8 mouse cellular contexts compared by ENCODE assay signal in genomic region chr8:128653642-128654364, GRCm38 (mm10). TPM values are rescaled to one million over a fixed set of nuclear protein-coding genes. Genes with fewer than 3 reads are reported as not detected.
DNase-seq lines count a peak whose midpoint lies in the region; ATAC-seq and TF ChIP-seq lines count a peak whose summit lies in the region.

No protein-coding gene starts in this region.

- no peaks in the 10 kb centered on the region for H3K27me3 ChIP-seq in lung, embryonic 14.5 days (ENCODE audit: insufficient read depth, low read length)
- H3K27me3 ChIP-seq in forebrain, postnatal 0 days (ENCODE audit: insufficient read depth, low read length), result no peaks in the 10 kb centered on the region
- H3K27me3 ChIP-seq in intestine, postnatal 0 days (replicated peaks; ENCODE audit: control insufficient read depth, insufficient read depth, low read length), result no peaks in the 10 kb centered on the region
- H3K27me3 ChIP-seq in myocyte (ENCODE audit: control insufficient read depth, insufficient read depth, insufficient read length), result no peaks in the 10 kb centered on the region

- WGBS in lung, embryonic 14.5 days, result 23% methylated on average over 5 of the region's 5 CpGs
- WGBS in forebrain, postnatal 0 days, result 21% methylated on average over 5 of the region's 5 CpGs
- 38% methylated on average over 5 of the region's 5 CpGs for WGBS in intestine, postnatal 0 days

- peak overlapping the region; percentile 19; the same call in 1 of the 2 replicates for H3K4me3 ChIP-seq in lung, embryonic 14.5 days (ENCODE audit: low read depth, low read length)
- no peak overlapping the region for H3K4me3 ChIP-seq in forebrain, postnatal 0 days (ENCODE audit: low read depth, low read length)
- H3K4me3 ChIP-seq in intestine, postnatal 0 days (ENCODE audit: low read depth, low read length), result no peak overlapping the region
- peak overlapping the region; percentile 2 for H3K4me3 ChIP-seq in myocyte

- peak overlapping the region; percentile 98 for H3K27ac ChIP-seq in lung, embryonic 14.5 days (ENCODE audit: low read depth)
- no peak overlapping the region; the same call in 1 of the 2 replicates for H3K27ac ChIP-seq in forebrain, postnatal 0 days (ENCODE audit: low read depth, low read length)
- H3K27ac ChIP-seq in intestine, postnatal 0 days (ENCODE audit: low read depth, low read length), result peak overlapping the region; percentile 81

- peaks cover 3% of the 10 kb centered on the region; the same call in 1 of the 2 replicates for H3K9me3 ChIP-seq in lung, embryonic 14.5 days (ENCODE audit: low read depth, low read length)
- no peaks in the 10 kb centered on the region for H3K9me3 ChIP-seq in forebrain, postnatal 0 days (ENCODE audit: low read length)
- peaks cover 3% of the 10 kb centered on the region; the same call in 1 of the 2 replicates for H3K9me3 ChIP-seq in intestine, postnatal 0 days (ENCODE audit: control insufficient read depth)

- peak overlapping the region; percentile 35 for H3ac ChIP-seq in myocyte (ENCODE audit: control insufficient read depth, insufficient read length)

- peak overlapping the region; percentile 60 for H3K4me2 ChIP-seq in lung, embryonic 14.5 days
- peak overlapping the region; percentile 64 for H3K4me2 ChIP-seq in forebrain, postnatal 0 days (ENCODE audit: low read depth)
- H3K4me2 ChIP-seq in intestine, postnatal 0 days (replicated peaks; ENCODE audit: low read depth), result peak overlapping the region; percentile 59; the same call in 1 of the 2 replicates
- peak overlapping the region; percentile 94 for H3K4me2 ChIP-seq in myocyte (ENCODE audit: low read depth)

- no peak for TF ChIP-seq CTCF in lung, embryonic 14.5 days (IDR thresholded peaks at IDR 0.05; ENCODE audit: low read depth)
- TF ChIP-seq CTCF in forebrain, postnatal 0 days (IDR thresholded peaks at IDR 0.05; ENCODE audit: low read depth), result no peak
- TF ChIP-seq CTCF in intestine, postnatal 0 days (IDR thresholded peaks at IDR 0.05; ENCODE audit: low read depth), result no peak

- H3K4me1 ChIP-seq in lung, embryonic 14.5 days (ENCODE audit: insufficient read depth), result 0 out of 2 replicates have a peak, but pooled peaks cover 5% of the 10 kb centered on the region
- peaks cover 5% of the 10 kb centered on the region; the same call in 1 of the 2 replicates for H3K4me1 ChIP-seq in forebrain, postnatal 0 days (ENCODE audit: insufficient read depth)
- 0 out of 2 replicates have a peak, but pooled peaks cover 3% of the 10 kb centered on the region for H3K4me1 ChIP-seq in intestine, postnatal 0 days (replicated peaks; ENCODE audit: control insufficient read depth, insufficient read depth, low read length)

- no peaks in the 10 kb centered on the region for H3K36me3 ChIP-seq in lung, embryonic 14.5 days (ENCODE audit: insufficient read depth)
- H3K36me3 ChIP-seq in forebrain, postnatal 0 days (ENCODE audit: insufficient read depth), result no peaks in the 10 kb centered on the region
- no peaks in the 10 kb centered on the region for H3K36me3 ChIP-seq in intestine, postnatal 0 days (ENCODE audit: control insufficient read depth, insufficient read depth)
- no peaks in the 10 kb centered on the region for H3K36me3 ChIP-seq in myocyte (ENCODE audit: control insufficient read depth, insufficient read depth)

- H3K9ac ChIP-seq in lung, embryonic 14.5 days, result peak overlapping the region; percentile 38; the same call in 1 of the 2 replicates
- H3K9ac ChIP-seq in forebrain, postnatal 0 days, result peak overlapping the region; percentile 39; the same call in 1 of the 2 replicates
- no peak overlapping the region for H3K9ac ChIP-seq in intestine, postnatal 0 days (ENCODE audit: low read depth, low read length)

- DNase-seq in lung, embryonic 14.5 days, result peak; percentile 70
- no peak for DNase-seq in lung, postnatal 36 days
- DNase-seq in forebrain, postnatal 0 days, result no peak
- DNase-seq in spleen, adult 12 weeks (ENCODE audit: low spot score), result no peak
- no peak for DNase-seq in testis, postnatal 14 days (ENCODE audit: low spot score)

- peak; percentile 6 for ATAC-seq in lung, embryonic 14.5 days (ENCODE audit: insufficient read depth)
- ATAC-seq in forebrain, postnatal 0 days, result no peak
- ATAC-seq in intestine, postnatal 0 days, result peak; percentile 32; the same call in 1 of the 2 replicates
- no peak for ATAC-seq in megakaryocyte progenitor cell, adult 5-6 weeks (replicated peaks; ENCODE audit: poor library complexity)

- H3K79me2 ChIP-seq in myocyte (ENCODE audit: control insufficient read depth, insufficient read depth), result no peaks in the 10 kb centered on the region

- TF ChIP-seq POLR2A in myocyte (IDR thresholded peaks at IDR 0.05; ENCODE audit: insufficient read length, low read depth), result no peak

TF ChIP-seq in myocyte, 11 proteins besides CTCF, POLR2A, EP300 and RAD21:
- no peak for TF ChIP-seq POLR2AphosphoS2 (IDR thresholded peaks at IDR 0.05; ENCODE audit: insufficient read length, low read depth)
- TF ChIP-seq USF1 (IDR thresholded peaks at IDR 0.05; ENCODE audit: low read depth), result no peak
- TF ChIP-seq TCF3 (IDR thresholded peaks at IDR 0.05; ENCODE audit: insufficient read length, low read depth), result no peak
- no peak for TF ChIP-seq E2F4 (IDR thresholded peaks at IDR 0.05; ENCODE audit: insufficient read depth)
- TF ChIP-seq SRF (IDR thresholded peaks at IDR 0.05; ENCODE audit: control insufficient read depth, insufficient read length, low read depth), result no peak
- TF ChIP-seq TCF12 (IDR thresholded peaks at IDR 0.05; ENCODE audit: insufficient read depth, poor library complexity, severe bottlenecking), result no peak
- no peak for TF ChIP-seq MYOD1 (IDR thresholded peaks at IDR 0.05; ENCODE audit: control insufficient read depth in 1 of 3, insufficient read length in 2 of 3, low read depth in 2 of 3)
- TF ChIP-seq CEBPB (IDR thresholded peaks at IDR 0.05; ENCODE audit: insufficient read depth, poor library complexity, severe bottlenecking), result no peak
- TF ChIP-seq MYOG (IDR thresholded peaks at IDR 0.05; ENCODE audit: control insufficient read depth in 1 of 3, insufficient read depth in 1 of 3, insufficient read length in 2 of 3, low read depth in 2 of 3), result no peak
- TF ChIP-seq REST (IDR thresholded peaks at IDR 0.05; ENCODE audit: insufficient read depth, insufficient read length), result no peak
- TF ChIP-seq MAX (IDR thresholded peaks at IDR 0.05; ENCODE audit: low read depth), result no peak

RNA-seq across cellular contexts. Expression of gene Itgb1, which starts 31.7 kb away (rescaled TPM):
- polyA plus RNA-seq in lung, embryonic 14.5 days (2014; fragmentation: Nextera tagmentation; extraction: Ambion mirVana), result 394 and 415 TPM in 2 replicates
- 56.7 and 82.3 TPM in 2 replicates for total RNA-seq in forebrain, postnatal 0 days (2014; rRNA removed)
- 55.6 and 61.5 TPM in 2 replicates for polyA plus RNA-seq in forebrain, postnatal 0 days (2015; fragmentation: Nextera tagmentation; extraction: Ambion mirVana)
- polyA plus RNA-seq in intestine, postnatal 0 days (2015; fragmentation: Nextera tagmentation; extraction: Ambion mirVana), result 185 and 188 TPM in 2 replicates
- 232 TPM for polyA plus RNA-seq in myocyte (2012; fragmentation: generic; extraction: Trizol)
- 78.2 and 84.2 TPM in 2 replicates for total RNA-seq in megakaryocyte progenitor cell, adult 5-6 weeks (2015)
- 139 and 140 TPM in 2 replicates for total RNA-seq in megakaryocyte progenitor cell, adult 5-6 weeks (2017)

Comparison
In these comparisons a context has a peak if more than half of its experiments do, and no peak if none do; other contexts are left out.
1. ATAC-seq: peak in lung, embryonic 14.5 days (single experiment) and intestine, postnatal 0 days (single experiment); none in forebrain, postnatal 0 days (single experiment) and megakaryocyte progenitor cell, adult 5-6 weeks (single experiment).
2. H3K4me3 ChIP-seq: peak in lung, embryonic 14.5 days (single experiment) and myocyte (single experiment); none in forebrain, postnatal 0 days (single experiment) and intestine, postnatal 0 days (single experiment).
3. Peak in every context shown above with its lines, with median percentiles within 50 percentile points of each other: H3K4me2 ChIP-seq.